Mouse (Mus musculus) CH12.LX (cell line): Measurements from ENCODE around the gene Phactr1. TPM values are rescaled to one million over a fixed set of nuclear protein-coding genes. Genes with fewer than 3 reads are reported as not detected.

ENCODE experiments used
- DNase-seq: peaks from one replicate; pipeline ENCODE4 v3.0.0-alpha.2; 2013; ENCODE audit errors: extremely low read depth
- H3K27ac ChIP-seq: 2 replicates; pipeline ENCODE4 v1.5.1; 2012; ENCODE audit warnings: low read depth, mild to moderate bottlenecking, control low read depth, moderate library complexity; ENCODE audit not compliant: insufficient read depth
- H3K27me3 ChIP-seq: replicated peaks from 2 replicates; pipeline ENCODE3; 2012; ENCODE audit warnings: inconsistent platforms
- H3K36me3 ChIP-seq, 2 experiments: replicated peaks in 1 of 2; 2 replicates each; pipeline versions ENCODE3 to v1.6.1; 2012; ENCODE audit warnings: inconsistent platforms in 1 of 2, low read length in 1 of 2, mild to moderate bottlenecking in 1 of 2, mixed read lengths in 1 of 2, moderate library complexity in 1 of 2; ENCODE audit not compliant: control insufficient read depth in 1 of 2, insufficient read depth in 1 of 2
- H3K4me1 ChIP-seq, 2 experiments: 2 replicates each; pipeline ENCODE4 v1.6.1; 2012; ENCODE audit warnings: inconsistent platforms in 1 of 2, moderate library complexity in 1 of 2; ENCODE audit not compliant: insufficient read depth in 2 of 2, control insufficient read depth in 1 of 2
- H3K4me2 ChIP-seq: 2 replicates; pipeline ENCODE4 v1.6.1; 2012; ENCODE audit warnings: low read depth, mild to moderate bottlenecking, control low read depth; ENCODE audit not compliant: poor library complexity, insufficient read depth, severe bottlenecking
- H3K4me3 ChIP-seq, 3 experiments: fragments of 150-350 bp in 1 of 3; sonication (generic) in 1 of 3; replicated peaks in 1 of 3; 2 replicates each; pipeline versions ENCODE3 to v1.5.1; 2011 to 2012; ENCODE audit warnings: low read depth in 2 of 3, low read length in 2 of 3, mild to moderate bottlenecking in 2 of 3, moderate library complexity in 2 of 3, control low read depth in 1 of 3, improper control_type of control experiment in 1 of 3, inconsistent platforms in 1 of 3, mixed read lengths in 1 of 3; ENCODE audit not compliant: poor library complexity in 1 of 3
- H3K79me2 ChIP-seq: replicated peaks from 2 replicates; pipeline ENCODE4 v1.6.1; 2012; ENCODE audit warnings: mild to moderate bottlenecking, moderate library complexity; ENCODE audit not compliant: control insufficient read depth, poor library complexity, insufficient read depth, severe bottlenecking; ENCODE audit errors: extremely low read depth
- H3K9ac ChIP-seq: 2 replicates; pipeline ENCODE4 v1.6.1; 2012; ENCODE audit warnings: low read depth, mild to moderate bottlenecking, control low read depth, moderate library complexity; ENCODE audit not compliant: insufficient read depth
- H3K9me3 ChIP-seq: replicated peaks from 2 replicates; pipeline ENCODE3; 2012; ENCODE audit warnings: low read length, inconsistent platforms, mixed read lengths
- CHD2 ChIP-seq: IDR thresholded peaks from 2 replicates; pipeline ENCODE4 v1.6.1; 2011; ENCODE audit warnings: low read length, improper control_type of control experiment
- CTCF ChIP-seq, 2 experiments: IDR thresholded peaks in 1 of 2; conservative IDR thresholded peaks in 1 of 2; 2 replicates each; pipeline ENCODE4 v1.5.1; 2011 to 2012; ENCODE audit warnings: low read depth in 2 of 2, low read length in 2 of 2, improper control_type of control experiment in 1 of 2, inconsistent platforms in 1 of 2, mild to moderate bottlenecking in 1 of 2, moderate library complexity in 1 of 2
- E2F4 ChIP-seq: IDR thresholded peaks from 2 replicates; pipeline ENCODE4 v1.6.1; 2011; ENCODE audit warnings: low read depth, low read length, improper control_type of control experiment; ENCODE audit not compliant: insufficient replicate concordance
- ELF1 ChIP-seq: IDR thresholded peaks from 2 replicates; pipeline ENCODE4 v1.6.1; 2014; ENCODE audit warnings: low read depth, mild to moderate bottlenecking, inconsistent platforms, low read length, improper control_type of control experiment
- EP300 ChIP-seq: IDR thresholded peaks from 2 replicates; pipeline ENCODE4 v1.6.1; 2011; ENCODE audit warnings: low read length, improper control_type of control experiment
- MAFK ChIP-seq: IDR thresholded peaks from 2 replicates; pipeline ENCODE4 v1.6.1; 2011; ENCODE audit warnings: low read length, improper control_type of control experiment; ENCODE audit not compliant: insufficient replicate concordance
- MAZ ChIP-seq: IDR thresholded peaks from 2 replicates; pipeline ENCODE4 v1.6.1; 2012; ENCODE audit warnings: low read depth, mild to moderate bottlenecking, inconsistent platforms, low read length, improper control_type of control experiment, moderate library complexity
- MEF2A ChIP-seq: IDR thresholded peaks from 2 replicates; pipeline ENCODE4 v1.6.1; 2014; ENCODE audit warnings: low read depth, mild to moderate bottlenecking, inconsistent platforms, low read length, improper control_type of control experiment, borderline replicate concordance
- MXI1 ChIP-seq: IDR thresholded peaks from 2 replicates; pipeline ENCODE4 v1.6.1; 2011; ENCODE audit warnings: mild to moderate bottlenecking, low read depth, low read length, improper control_type of control experiment
- MYC ChIP-seq: IDR thresholded peaks from 2 replicates; pipeline ENCODE4 v1.6.1; 2011; ENCODE audit warnings: low read depth, mild to moderate bottlenecking, improper control_type of control experiment, low read length
- NELFE ChIP-seq: IDR thresholded peaks from 2 replicates; pipeline ENCODE4 v1.6.1; 2011; ENCODE audit warnings: low read depth, low read length, improper control_type of control experiment
- NRF1 ChIP-seq: IDR thresholded peaks from 2 replicates; pipeline ENCODE4 v1.6.1; 2014; ENCODE audit warnings: low read depth, mild to moderate bottlenecking, inconsistent platforms, low read length, improper control_type of control experiment, moderate library complexity
- PAX5 ChIP-seq: IDR thresholded peaks from 2 replicates; pipeline ENCODE4 v1.6.1; 2012; ENCODE audit warnings: low read length, inconsistent platforms, mixed read lengths
- RAD21 ChIP-seq: IDR thresholded peaks from 2 replicates; pipeline ENCODE4 v1.6.1; 2011; ENCODE audit warnings: low read depth, mild to moderate bottlenecking, low read length, improper control_type of control experiment, moderate library complexity
- TCF12 ChIP-seq: IDR thresholded peaks from 2 replicates; pipeline ENCODE4 v1.6.1; 2014; ENCODE audit warnings: low read depth, mild to moderate bottlenecking, inconsistent platforms, low read length, improper control_type of control experiment
- ZNF384 ChIP-seq: IDR thresholded peaks from 2 replicates; pipeline ENCODE4 v1.6.1; 2012; ENCODE audit warnings: low read depth, low read length, improper control_type of control experiment, inconsistent platforms
- dilution Hi-C: fragments of 300-500 bp; cut with MboI; formaldehyde crosslinking; loops from 2 replicates; pipeline ENCODE4 v1.14.3; 2020; ENCODE audit warnings: low sequenced_read_pairs; ENCODE audit not compliant: extremely low pct_unique_long_range_greater_than_20kb, extremely low pct_ligation_motif_present
- in situ Hi-C: fragments of 300-500 bp; cut with MboI; formaldehyde crosslinking; loops from 3 replicates; pipeline ENCODE4 v1.14.3; 2019; ENCODE audit warnings: low sequenced_read_pairs, low pct_ligation_motif_present, low pct_unique_long_range_greater_than_20kb, mixed read lengths
- polyA plus RNA-seq: library from polyadenylated mRNA; unstranded; fragments of >175 nt; gene quantifications from 2 replicates; pipeline ENCODE4 v1.2.1, GENCODE M21; 2012; ENCODE audit warnings: low read depth; ENCODE audit not compliant: insufficient read length
- total RNA-seq, 2 experiments: library from RNA; depleted of rRNA; stranded (reverse); fragments of 300-350 nt in 1 of 2; fragments of >200 nt in 1 of 2; gene quantifications; 2 replicates each; pipeline ENCODE4 v1.2.3; 2012 to 2014

Gene Phactr1
- total and polyA plus RNA-seq, 3 experiments = 2.0 to 6.1 (median 3.1) TPM

GRCm38 (mm10) chr13:42866162-42866941 lies 185.9 kb downstream of the Phactr1 start:
- Histone ChIP-seq H3K4me1 (peaks cover 2 to 9% of the 10 kb centered on the region in 2 experiments; a peak in 2 of 4 replicates), H3K27ac (no peak overlapping the region), H3K4me2 (peak overlapping the region; percentile 89), H3K36me3 (no peaks in the 10 kb centered on the region), H3K4me3 (peak overlapping the region in 1 of 3 experiments; percentile 37), H3K9me3 (no peaks in the 10 kb centered on the region), H3K27me3 (no peaks in the 10 kb centered on the region), H3K79me2 (no peaks in the 10 kb centered on the region), H3K9ac (no peak overlapping the region)
- DNase-seq = no peak
- in situ Hi-C loops (no loop called here), dilution Hi-C loops (no loop called here)
- TF ChIP-seq EP300 (no peak), MEF2A (no peak), MAFK (no peak), ELF1 (no peak), PAX5 (no peak), TCF12 (no peak), MXI1 (no peak), MYC (no peak), RAD21 (no peak)

GRCm38 (mm10) chr13:42867026-42867425 lies 186.6 kb downstream of the Phactr1 start:
- H3K9ac ChIP-seq = no peak overlapping the region
- H3K9me3 ChIP-seq = no peaks in the 10 kb centered on the region
- peak overlapping the region; percentile 89 for H3K4me2 ChIP-seq
- no peaks in the 10 kb centered on the region for H3K36me3 ChIP-seq
- no peak for DNase-seq
- TF ChIP-seq ZNF384 (no peak), CTCF (conservative IDR thresholded peaks at IDR 0.05 in 1 of 2, IDR thresholded peaks at IDR 0.05 in 1 of 2; ENCODE audit: low read depth in 2 of 2, low read length in 2 of 2) (no peak), CHD2 (no peak), MAZ (no peak), NELFE (no peak), RAD21 (no peak), E2F4 (no peak), PAX5 (no peak), NRF1 (no peak)
- no peak overlapping the region for H3K4me3 ChIP-seq
- H3K4me1 ChIP-seq = peaks cover 2 to 9% of the 10 kb centered on the region in 2 experiments; a peak in 2 of 4 replicates
- dilution Hi-C loops (no loop called here), in situ Hi-C loops (no loop called here)
- H3K79me2 ChIP-seq = no peaks in the 10 kb centered on the region
- H3K27me3 ChIP-seq = no peaks in the 10 kb centered on the region
- no peak overlapping the region for H3K27ac ChIP-seq
